Mouse (Mus musculus): ENCODE results near the gene Diras1. TPM values are rescaled to one million over a fixed set of nuclear protein-coding genes. Genes with fewer than 3 reads are reported as not detected.
"Not testable (repeated sequence)": the region's sequence is repeated elsewhere in the genome, so short reads cannot be mapped to it uniquely, and the experiment has no call there.

Diras1 gene
- under 1 TPM in 1 of 2 experiments, not detected in 1; 0.10 TPM for total RNA-seq (2021)
- long read RNA-seq, experiment 1 = 0 reads
- long read RNA-seq, experiment 2 = 0 reads

DNA sequence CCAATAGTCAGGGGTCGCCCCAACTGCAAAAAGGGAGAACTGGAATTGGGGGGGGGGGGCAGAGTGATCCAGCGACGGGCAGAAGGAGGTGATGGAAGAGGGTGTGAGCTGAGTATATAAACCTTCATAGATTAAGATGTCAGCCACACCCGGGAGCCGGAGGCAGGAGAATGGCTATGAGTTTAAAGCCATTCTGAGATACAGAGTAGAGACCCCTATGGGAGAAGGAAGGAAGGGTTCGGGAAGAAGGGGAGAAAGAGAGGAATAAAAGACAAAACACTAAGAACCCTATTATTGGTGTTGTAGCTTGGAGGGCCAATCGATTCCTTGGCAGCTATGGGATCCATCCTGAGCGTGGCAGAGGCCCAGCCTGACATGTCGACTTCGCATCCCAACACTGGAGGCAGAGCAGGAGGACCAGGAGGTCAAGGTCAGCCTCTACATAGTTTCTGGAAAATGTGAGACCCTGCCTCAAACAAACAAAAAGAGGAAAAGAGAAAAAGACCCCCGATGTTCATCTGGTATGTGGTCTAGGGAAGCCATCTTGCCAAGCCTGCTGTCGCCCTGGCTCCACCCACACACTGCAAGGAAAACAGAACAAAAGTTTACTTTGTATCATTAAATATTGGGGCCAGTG lies at the start of gene Diras1:
TSS of gene Diras1 (minus strand) at position 24 of the 637 bp plus-strand sequence.
- intact Hi-C loops (cut with DNase I) = no loop called here
- no peak for DNase-seq

DNA sequence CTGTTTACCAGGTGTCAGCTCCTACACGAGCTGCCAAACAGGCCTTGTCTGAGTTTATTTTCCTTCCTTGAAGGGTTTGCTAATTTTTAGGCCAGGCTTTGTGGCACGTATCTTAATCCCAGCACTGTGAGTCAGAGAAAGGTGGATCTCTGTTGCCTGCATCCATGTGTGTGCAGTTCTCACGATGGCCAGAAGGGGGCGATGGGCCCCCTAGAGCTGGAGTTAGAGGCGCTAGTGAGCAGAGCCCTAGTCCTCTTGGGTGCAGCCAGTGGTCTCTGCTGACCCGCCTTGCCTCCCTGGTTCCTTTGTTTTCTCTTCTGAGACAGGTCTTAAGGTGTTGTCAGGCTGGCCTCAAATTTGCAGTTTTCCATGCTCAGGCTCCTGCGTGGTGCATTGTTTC lies 48.0 kb upstream of the Diras1 start:
- DNase-seq = no peak
- intact Hi-C loops (cut with DNase I) = no loop called here

DNA sequence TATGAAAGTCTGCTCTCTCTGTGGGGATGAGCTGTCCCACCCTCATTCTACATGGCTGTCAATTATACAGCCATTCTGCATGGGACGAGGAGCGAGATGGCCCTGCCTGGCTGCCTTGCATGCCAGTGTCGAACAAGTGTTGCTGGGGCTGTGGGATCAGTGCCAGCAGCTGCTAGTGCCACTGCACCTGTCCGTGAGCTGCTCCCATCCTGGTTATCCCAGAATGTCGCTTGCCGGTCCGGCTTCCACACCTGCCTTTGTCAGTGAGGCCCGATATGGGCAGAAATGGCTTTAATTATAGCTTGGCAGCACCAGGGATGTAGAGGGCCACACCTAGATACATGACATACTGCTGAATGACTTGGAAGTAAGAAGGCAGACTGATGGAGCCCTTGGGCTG lies 46.8 kb upstream of the Diras1 start:
- no peak for DNase-seq
- intact Hi-C loops (cut with DNase I) = no loop called here

DNA sequence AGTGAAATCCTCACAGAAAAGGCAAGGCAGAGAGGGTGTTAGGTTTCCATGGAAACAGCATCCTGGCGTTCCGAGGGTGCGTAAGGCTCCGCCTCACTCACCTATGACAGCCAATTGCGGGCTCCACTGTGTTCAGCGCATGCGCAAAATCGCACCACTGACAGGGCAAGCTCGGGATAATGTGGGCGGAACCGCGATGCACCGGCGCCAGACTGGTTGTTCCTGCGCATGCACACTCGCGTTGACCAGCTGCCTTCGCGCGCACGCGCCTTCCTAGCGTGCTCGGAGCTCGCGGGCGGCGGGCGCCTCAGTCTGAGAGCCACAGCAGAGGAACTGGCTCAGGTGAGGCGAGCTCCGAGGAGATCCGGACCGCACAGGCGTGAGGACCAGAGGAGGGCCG lies 44.4 kb upstream of the Diras1 start, which contains the start of gene Thop1:
TSS of gene Thop1 (plus strand) at position 200 of the 400 bp plus-strand sequence.
- peak; percentile 96 to 97 for DNase-seq
- intact Hi-C loops (cut with DNase I) = loop anchor here (1.0 kb wide), 1 partner anchor 9 kb away; no protein-coding TSS in a partner anchor

DNA sequence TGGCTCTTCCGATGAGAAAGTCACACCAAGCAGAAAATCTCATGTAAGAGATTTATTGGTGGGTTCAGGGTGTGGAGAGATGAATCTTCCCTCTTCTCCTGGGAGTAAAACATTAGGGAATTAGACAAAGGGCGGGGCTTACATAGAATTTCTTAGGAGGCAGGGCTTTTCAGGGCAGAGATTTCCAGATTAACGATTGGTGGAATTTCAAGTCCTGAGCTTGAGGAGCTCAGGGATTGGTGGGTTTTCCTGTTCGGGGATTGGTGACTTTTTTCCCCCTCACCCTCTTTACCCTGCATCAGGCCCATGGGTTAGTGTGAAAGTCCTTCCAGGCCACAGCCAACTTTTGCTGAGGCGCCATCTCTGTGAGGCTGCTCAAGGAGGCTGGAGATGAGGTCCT lies 43.2 kb upstream of the Diras1 start:
- no peak for DNase-seq
- intact Hi-C loops (cut with DNase I) = loop anchor here (1.0 kb wide), 1 partner anchor 7 kb away; no protein-coding TSS in a partner anchor

DNA sequence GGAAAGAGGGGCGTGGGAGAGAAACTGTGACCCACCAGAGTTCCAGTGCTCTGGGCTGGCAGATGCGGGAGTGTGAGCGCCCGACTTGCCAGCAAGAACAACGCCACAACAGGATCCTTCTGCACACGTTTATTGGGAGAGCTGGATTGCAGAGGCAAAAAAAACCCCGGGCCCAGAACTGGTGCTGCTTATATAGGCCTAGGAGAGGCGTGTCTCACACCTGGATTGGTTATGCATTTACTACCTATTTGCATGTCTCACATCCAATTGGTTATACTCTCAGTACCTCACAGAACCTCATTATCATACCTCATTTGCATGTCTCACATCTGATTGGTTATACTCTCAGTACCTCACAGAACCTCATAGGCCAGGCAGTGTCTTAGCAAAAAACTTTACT lies 39.1 kb upstream of the Diras1 start:
- intact Hi-C loops (cut with DNase I); DNase-seq: not testable (repeated sequence)

DNA sequence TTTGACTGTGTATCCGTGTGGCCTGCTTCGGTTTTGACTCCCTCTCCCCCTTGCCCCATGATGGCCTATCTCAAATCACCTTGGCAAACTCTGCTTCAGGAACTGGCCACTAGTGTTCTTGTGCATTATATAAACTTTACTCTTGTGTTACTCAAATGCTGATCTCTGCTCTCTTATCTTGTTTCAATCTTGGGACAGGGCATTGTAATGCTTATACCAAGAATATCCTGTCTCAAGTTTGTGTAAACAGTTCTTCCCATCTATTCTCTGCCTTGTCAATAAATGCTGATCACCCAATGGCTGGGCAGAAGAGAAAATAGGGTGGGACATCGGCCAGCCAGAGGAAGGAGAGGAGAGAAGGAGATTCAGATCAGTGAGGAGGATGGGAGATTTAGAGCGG lies 37.2 kb upstream of the Diras1 start:
- no peak for DNase-seq
- intact Hi-C loops (cut with DNase I) = no loop called here

DNA sequence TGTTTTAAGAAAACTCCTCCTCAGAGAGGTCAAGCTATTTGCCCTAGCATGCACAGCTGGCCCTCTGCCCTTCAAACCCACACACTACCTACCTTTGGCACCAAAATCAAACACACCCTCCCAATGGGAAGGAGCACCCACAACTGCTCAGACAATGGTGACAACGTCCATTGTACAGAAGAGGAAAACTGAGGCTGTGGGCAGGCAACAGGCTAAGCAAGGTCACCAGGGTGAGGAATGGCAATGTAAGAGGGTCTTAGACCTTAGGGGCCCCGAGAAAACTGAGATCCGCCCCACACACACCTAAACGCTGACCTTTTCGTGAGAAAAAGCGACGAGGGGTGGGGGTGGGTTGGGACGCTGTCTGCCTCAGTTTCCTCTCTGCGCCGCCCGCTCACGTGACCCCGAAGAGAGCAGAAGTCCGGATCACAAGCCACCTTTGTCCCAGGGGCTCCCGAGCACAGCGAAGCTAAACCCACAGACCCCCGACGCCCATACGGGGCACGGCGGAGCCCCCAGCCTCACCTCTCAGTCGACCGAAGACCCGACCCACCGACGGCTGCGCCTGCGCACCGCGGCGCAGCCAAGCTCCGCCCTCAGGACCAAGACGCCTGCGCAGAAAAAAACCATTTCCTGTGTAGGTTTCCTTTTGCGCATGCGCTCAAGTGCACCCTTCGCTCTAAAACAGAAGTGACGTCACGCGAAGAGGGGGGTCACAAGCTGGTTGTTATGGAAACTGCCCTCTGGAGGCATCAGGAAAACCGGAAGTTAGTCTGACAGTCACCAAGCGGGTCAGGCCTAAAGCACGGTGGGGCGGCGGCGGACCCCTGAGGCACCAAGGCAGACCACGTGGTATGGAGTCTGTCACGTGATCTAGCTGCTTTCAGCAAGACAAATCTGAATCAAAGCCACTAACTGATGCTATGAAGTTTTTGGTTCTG lies 34.4 kb upstream of the Diras1 start, which contains the start of gene Sgta:
TSS of gene Sgta (minus strand) at position 579 of the 941 bp plus-strand sequence.
- DNase-seq = peak; percentile 95 to 99
- intact Hi-C loops (cut with DNase I) = no loop called here

DNA sequence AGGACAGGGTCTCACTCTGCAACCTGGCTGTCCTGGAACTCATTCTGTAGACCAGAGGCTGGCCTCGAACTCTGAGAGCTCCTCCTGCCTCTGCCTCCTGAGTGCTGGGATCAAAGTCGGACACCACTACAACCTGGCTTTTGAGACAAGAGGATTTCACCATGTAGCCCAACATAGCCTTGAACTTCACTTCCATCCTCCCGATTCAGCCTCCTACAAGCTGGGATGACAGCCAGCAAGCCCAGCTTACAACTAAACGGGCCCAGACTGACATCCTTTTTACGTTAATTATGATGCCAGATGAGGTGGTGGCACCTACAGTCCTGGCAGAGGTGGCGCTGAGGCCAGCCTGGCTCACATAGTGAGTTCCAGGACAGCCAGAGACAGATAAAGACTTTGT lies 33.4 kb upstream of the Diras1 start:
- no peak for DNase-seq

DNA sequence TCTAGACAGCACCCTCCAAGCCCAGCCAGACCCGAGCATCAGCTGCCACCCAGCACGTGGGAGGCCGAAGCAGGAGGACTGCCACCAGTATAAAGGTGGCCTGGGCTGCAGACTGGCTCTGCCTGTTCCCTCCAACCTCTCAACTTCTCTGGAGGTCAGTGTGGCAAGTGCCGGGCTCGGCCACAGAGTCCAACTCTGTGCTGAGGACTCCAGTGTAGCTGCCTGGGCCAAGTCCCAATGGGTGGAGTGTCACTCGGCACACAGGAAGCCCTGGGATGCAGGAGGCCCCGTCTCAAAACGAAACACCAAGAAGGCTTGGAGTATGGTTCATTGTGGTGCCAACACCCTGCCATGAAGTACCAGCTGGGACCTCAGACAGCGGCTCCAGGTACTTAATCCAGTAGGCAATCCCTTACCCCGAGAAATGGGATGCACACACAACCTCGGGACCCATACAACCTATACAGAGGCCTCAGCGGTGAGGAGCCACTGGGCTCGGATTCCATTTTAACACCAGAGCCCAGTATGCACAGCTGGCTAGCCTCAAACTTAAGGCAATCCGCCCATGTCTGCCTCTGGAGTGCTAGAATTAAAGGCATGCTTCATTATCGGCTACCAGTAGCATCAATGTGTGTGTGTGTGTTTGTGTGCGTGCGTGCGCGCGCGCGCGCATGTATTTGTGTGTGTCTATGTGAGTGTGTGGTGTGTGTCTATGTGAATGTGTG lies 32.1 kb upstream of the Diras1 start:
- peak in 1 of 2 experiments; percentile 48 for DNase-seq
- intact Hi-C loops (cut with DNase I) = no loop called here

More for the DNA sequence above, 33.4 kb upstream of the Diras1 start:
- intact Hi-C loops (cut with DNase I) = no loop called here

DNA sequence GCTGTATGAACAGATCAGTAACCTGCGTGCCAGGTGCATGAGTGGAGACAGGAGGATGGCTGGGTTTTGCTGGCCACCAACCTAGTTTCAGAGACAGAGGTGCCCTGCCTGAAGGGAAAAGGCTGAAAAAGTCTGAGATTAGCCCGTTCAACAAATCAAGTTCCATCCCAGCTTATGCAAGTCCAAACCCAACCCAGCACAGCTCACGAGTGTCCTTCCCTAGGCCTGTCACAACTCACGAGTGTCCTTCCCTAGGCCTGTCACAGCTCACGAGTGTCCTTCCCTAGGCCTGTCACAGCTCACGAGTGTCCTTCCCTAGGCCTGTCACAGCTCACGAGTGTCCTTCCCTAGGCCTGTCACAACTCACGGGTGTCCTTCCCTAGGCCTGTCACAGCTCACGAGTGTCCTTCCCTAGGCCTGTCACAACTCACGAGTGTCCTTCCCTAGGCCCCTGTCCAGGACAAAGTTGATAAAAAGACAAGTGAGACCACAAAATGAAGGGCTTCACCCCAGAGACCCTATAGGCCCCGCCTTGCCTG lies 30.4 kb upstream of the Diras1 start:
- intact Hi-C loops (cut with DNase I); DNase-seq: not testable (repeated sequence)

DNA sequence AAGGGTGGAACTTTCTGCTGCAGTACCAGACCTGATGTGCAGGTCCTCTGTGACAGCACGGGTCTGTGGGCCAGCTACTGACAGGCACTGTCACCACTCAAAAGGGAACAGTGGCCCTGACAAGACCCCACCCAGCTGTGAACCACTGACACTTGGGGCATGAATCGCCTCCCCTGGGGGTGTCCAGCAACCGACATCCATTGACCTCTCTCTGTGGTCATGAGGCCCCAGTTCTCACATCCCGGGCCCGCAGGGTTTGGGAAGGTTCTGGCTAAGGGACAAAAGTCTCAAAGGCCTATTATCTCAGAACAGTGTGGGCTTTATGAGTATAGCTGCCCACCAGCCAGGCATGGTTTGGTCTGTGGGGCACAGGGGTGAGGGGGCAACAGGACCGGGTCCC lies 29.7 kb upstream of the Diras1 start:
- intact Hi-C loops (cut with DNase I) = no loop called here
- no peak for DNase-seq

DNA sequence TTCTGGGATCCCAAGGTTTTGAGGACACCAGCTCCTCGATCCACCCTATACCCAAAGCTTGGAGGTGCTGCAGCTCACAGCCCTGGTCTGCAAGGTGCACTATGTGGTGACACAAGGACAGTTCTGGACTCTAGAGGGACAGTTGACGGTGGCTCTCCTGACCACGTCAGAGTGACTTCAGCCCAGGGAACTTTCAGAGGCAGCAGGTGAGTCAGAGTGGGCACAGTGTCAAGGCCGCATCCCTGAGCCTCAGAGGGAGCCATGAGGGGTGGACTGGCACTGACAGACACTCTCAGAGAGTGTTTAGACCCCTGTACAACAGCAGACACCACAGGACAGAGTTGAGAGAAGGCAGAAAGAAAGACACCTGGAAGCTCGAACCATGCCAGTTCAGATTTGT lies 27.1 kb upstream of the Diras1 start:
- no peak for DNase-seq
- intact Hi-C loops (cut with DNase I) = no loop called here

DNA sequence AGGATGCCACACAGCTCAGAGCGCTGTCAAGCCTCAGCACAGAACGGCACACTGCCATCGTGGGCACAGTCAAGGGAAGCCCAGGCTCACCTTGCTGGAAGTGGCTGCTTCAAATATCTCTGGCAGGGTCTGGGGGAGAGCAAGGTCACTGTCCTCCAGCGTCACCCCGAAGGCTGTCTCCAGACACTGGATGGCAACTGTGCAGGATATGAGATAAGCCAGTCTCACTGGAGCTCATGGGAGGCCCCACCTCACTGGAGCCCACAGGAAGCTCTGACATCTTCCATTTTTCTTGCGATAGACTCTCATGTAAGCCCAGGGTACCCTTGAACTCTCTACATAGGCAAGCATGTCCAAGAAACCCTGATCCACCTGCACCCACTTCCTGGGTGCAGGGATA lies 25.7 kb upstream of the Diras1 start:
- DNase-seq = no peak
- intact Hi-C loops (cut with DNase I) = no loop called here

DNA sequence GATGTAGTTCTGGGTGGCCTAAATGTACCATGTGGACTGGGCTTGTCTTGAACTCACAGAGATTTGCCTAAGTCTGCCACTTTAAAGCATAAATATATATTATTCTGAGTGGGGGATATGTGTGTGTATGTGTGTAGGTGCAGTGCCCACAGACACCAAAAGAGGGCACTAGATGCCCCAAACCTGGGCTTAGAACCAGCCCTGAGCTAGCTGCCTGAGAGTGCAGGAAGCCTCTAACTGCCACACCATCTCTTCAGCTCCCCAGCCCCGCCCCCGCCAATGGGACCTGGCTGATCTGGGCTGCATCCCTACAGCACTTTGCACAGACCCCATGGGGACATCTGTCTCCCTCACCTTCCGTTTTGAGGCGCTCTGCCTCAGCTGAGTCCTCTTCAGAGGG lies 25.2 kb upstream of the Diras1 start:
- no peak for DNase-seq
- intact Hi-C loops (cut with DNase I) = no loop called here

DNA sequence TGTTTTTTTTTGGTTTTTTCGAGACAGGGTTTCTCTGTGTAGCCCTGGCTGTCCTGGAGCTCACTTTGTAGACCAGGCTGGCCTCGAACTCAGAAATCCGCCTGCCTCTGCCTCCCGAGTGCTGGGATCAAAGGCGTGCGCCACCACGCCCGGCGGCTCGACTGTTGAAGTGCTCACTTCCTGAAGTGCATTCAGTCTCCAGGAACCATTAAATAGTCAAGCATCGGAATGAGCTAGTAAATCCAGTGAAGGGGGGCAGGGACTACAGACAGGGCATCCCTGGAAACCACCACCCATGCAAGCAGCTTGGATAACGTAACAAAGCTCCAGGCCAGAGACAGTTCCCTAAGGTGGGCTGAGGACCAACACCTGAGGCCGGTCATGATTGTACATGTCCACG lies 19.8 kb upstream of the Diras1 start:
- intact Hi-C loops (cut with DNase I); DNase-seq: not testable (repeated sequence)

DNA sequence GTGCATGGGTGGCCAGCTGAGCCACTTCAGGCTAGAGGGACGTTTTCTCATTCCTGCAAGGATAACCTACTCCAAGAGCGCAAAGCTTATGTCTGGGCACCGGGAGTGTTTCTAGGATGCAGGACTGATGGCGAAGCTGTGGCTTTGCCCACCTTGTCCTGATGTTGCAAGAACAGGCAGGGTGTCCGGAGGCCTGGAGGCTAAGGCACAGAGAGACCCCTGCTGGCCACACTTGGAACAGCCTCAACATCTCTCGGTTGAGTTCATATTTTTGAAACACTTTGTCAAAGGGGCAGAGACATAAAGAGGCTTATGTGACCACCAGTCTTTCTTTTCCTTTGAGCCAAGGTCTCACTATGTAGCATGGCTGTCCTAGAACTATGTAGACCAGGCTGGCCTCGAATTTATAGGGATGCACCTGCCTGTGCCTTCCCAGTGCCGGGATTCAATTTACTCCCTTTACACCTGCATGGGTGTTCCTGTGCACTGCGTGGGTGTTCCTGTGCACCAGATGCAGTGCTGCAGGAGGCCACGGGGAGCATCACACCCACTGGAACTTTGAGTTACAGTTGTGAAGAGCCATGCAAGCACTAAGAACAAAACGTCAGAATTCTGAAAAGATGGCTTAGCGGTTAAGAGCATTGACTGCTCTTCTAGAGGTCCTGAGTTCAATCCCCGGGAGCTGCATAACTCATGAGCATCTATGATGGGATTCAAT lies 16.2 kb upstream of the Diras1 start:
- intact Hi-C loops (cut with DNase I) = loop anchor here (1.0 to 2.0 kb wide), 2 partner anchors 25 to 41 kb away; no protein-coding TSS in a partner anchor
- peak; percentile 72 to 81 for DNase-seq

DNA sequence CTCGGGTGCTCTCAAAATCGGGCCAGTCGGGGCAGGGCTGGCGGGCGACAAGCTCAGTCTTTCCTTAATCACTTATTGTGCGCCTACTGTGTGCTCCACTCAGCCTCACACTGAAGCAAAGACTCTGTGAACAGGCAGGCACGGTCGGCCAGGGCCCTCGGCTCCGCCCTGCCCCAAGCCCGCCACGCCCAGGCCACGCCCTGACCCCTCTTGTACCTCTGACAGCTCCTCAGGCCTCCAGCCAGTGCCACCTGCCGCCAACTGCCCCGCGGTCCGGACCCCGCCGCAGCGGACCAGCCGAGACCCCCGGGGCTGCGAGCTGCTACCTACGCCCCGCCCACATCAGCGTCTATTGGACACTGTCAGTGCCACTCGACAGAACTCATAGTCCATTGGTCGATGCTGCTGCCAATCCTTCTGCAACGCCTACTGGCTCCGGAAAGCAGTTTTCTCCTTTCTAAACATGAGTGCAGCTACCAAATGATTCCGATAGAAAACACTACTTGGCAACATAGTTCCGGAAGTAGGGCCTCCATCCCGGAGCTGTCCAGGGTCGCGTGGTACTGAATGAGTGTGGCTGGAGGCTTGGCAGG lies 11.6 kb upstream of the Diras1 start, which contains the start of gene Slc39a3:
TSS of gene Slc39a3 (minus strand) at position 439 of the 593 bp plus-strand sequence.
- DNase-seq = peak; percentile 98 to 99
- intact Hi-C loops (cut with DNase I) = no loop called here

DNA sequence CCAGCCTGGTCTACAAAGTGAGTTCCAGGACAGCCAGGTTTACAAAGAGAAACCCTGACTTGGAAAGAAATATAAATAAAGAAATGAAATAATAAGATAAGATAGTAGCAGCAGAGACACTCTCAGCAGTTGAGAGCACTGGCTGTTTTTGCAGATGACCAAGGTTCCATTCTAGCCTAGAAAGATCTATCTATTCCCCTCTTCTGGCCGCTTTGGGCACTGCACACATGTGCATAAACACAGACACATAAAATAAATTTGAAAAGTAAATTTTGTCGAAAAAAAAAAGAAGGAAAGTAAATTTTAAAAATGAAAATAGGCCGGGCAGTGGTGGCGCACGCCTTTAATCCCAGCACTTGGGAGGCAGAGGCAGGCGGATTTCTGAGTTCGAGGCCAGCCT lies 10.8 kb upstream of the Diras1 start:
- DNase-seq = no peak
- intact Hi-C loops (cut with DNase I) = no loop called here
